Mouse (Mus musculus) testis, adult 2 months (tissue): ENCODE results near the gene Actn1. TPM values are rescaled to one million over a fixed set of nuclear protein-coding genes. Genes with fewer than 3 reads are reported as not detected.
A peak's percentile ranks its signal among the peaks of the same experiment; 100 is the strongest.

ENCODE experiments used
- H3K27ac ChIP-seq: fragments of 200-500 bp; 2 replicates; pipeline ENCODE4 v1.5.1; 2012; ENCODE audit warnings: low read depth, low read length; ENCODE audit not compliant: control insufficient read depth, insufficient read depth
- H3K27me3 ChIP-seq: fragments of 200-500 bp; 2 replicates; pipeline ENCODE4 v1.6.1; 2012; ENCODE audit warnings: mild to moderate bottlenecking, low read length, moderate library complexity; ENCODE audit not compliant: control insufficient read depth, insufficient read depth
- H3K36me3 ChIP-seq: fragments of 200-500 bp; 2 replicates; pipeline ENCODE4 v1.6.1; 2012; ENCODE audit warnings: mild to moderate bottlenecking, low read length; ENCODE audit not compliant: control insufficient read depth, insufficient read depth
- H3K4me1 ChIP-seq: fragments of 200-500 bp; 2 replicates; pipeline ENCODE4 v1.6.1; 2012; ENCODE audit warnings: low read length; ENCODE audit not compliant: control insufficient read depth, insufficient read depth
- H3K4me3 ChIP-seq: fragments of 200-500 bp; 2 replicates; pipeline ENCODE4 v1.5.1; 2012; ENCODE audit warnings: low read depth, mild to moderate bottlenecking, low read length, moderate library complexity, mixed read lengths; ENCODE audit not compliant: control insufficient read depth
- CTCF ChIP-seq: fragments of 200-500 bp; IDR thresholded peaks from 2 replicates; pipeline ENCODE4 v1.5.1; 2012; ENCODE audit warnings: low read depth, mild to moderate bottlenecking, inconsistent platforms, low read length, moderate library complexity; ENCODE audit not compliant: control insufficient read depth, insufficient read depth, insufficient replicate concordance
- POLR2A ChIP-seq: fragments of 200-500 bp; IDR thresholded peaks from 2 replicates; pipeline ENCODE4 v1.6.1; 2012; ENCODE audit warnings: low read depth, mild to moderate bottlenecking, inconsistent platforms, low read length, moderate library complexity; ENCODE audit not compliant: control insufficient read depth
- polyA plus RNA-seq: library from polyadenylated mRNA; depleted of rRNA; stranded (reverse); fragments of >200 nt; gene quantifications from 2 replicates; pipeline ENCODE4 v1.2.3, GENCODE M21; 2012; rRNA removed

The Actn1 gene
- polyA plus RNA-seq, 1 experiment: 7.6 TPM

- Histone ChIP-seq H3K36me3 (no peaks in the 10 kb centered on the region), H3K27me3 (no peaks in the 10 kb centered on the region), H3K27ac (no peak overlapping the region), H3K4me1 (peaks cover 14% of the 10 kb centered on the region), H3K4me3 (no peak overlapping the region)
- peak; percentile 33; the same call in 1 of the 2 replicates for TF ChIP-seq CTCF
- no peak for TF ChIP-seq POLR2A
Observed at GRCm38 (mm10) chr12:80129531-80129930, 130.6 kb downstream of the Actn1 start.

- Histone ChIP-seq H3K4me3 (no peak overlapping the region), H3K27ac (no peak overlapping the region), H3K36me3 (no peaks in the 10 kb centered on the region), H3K4me1 (peaks cover 12% of the 10 kb centered on the region), H3K27me3 (no peaks in the 10 kb centered on the region)
- TF ChIP-seq POLR2A (no peak), CTCF (no peak)
Observed at GRCm38 (mm10) chr12:80127191-80127762, 132.9 kb downstream of the Actn1 start.

- Histone ChIP-seq H3K27me3 (no peaks in the 10 kb centered on the region), H3K27ac (no peak overlapping the region), H3K4me1 (peaks cover under 1% of the 10 kb centered on the region), H3K4me3 (no peak overlapping the region), H3K36me3 (no peaks in the 10 kb centered on the region)
- TF ChIP-seq CTCF (no peak), POLR2A (no peak)
Observed at GRCm38 (mm10) chr12:80125316-80125715, 134.9 kb downstream of the Actn1 start.

- H3K4me1 ChIP-seq: no peaks in the 10 kb centered on the region; the same call in 1 of the 2 replicates
- H3K36me3 ChIP-seq: no peaks in the 10 kb centered on the region
- no peak overlapping the region for H3K4me3 ChIP-seq
- H3K27ac ChIP-seq: no peak overlapping the region
- no peak for TF ChIP-seq CTCF
- no peak for TF ChIP-seq POLR2A
- no peaks in the 10 kb centered on the region for H3K27me3 ChIP-seq
Observed at GRCm38 (mm10) chr12:80124756-80125155, 135.4 kb downstream of the Actn1 start.

GRCm38 (mm10) chr12:80124211-80124610, 136.0 kb downstream of the Actn1 start:
- Histone ChIP-seq H3K27ac (no peak overlapping the region), H3K4me3 (no peak overlapping the region), H3K4me1 (no peaks in the 10 kb centered on the region; the same call in 1 of the 2 replicates), H3K36me3 (no peaks in the 10 kb centered on the region), H3K27me3 (no peaks in the 10 kb centered on the region)
- TF ChIP-seq POLR2A (no peak), CTCF (no peak)

- no peak overlapping the region for H3K4me3 ChIP-seq
Observed at GRCm38 (mm10) chr12:80123227-80123803, 136.9 kb downstream of the Actn1 start.

GRCm38 (mm10) chr12:80121438-80121837, 138.7 kb downstream of the Actn1 start:
- Histone ChIP-seq H3K36me3 (no peaks in the 10 kb centered on the region), H3K4me1 (no peaks in the 10 kb centered on the region; the same call in 1 of the 2 replicates), H3K27me3 (no peaks in the 10 kb centered on the region), H3K27ac (no peak overlapping the region), H3K4me3 (no peak overlapping the region)
- no peak for TF ChIP-seq POLR2A
- TF ChIP-seq CTCF: no peak

More at GRCm38 (mm10) chr12:80123227-80123803, 136.9 kb downstream of the Actn1 start:
- Histone ChIP-seq H3K27me3 (no peaks in the 10 kb centered on the region), H3K4me1 (no peaks in the 10 kb centered on the region; the same call in 1 of the 2 replicates), H3K27ac (0 out of 2 replicates have a peak overlapping the region, but pooled peaks have one; percentile 30), H3K36me3 (no peaks in the 10 kb centered on the region)
- TF ChIP-seq POLR2A (no peak), CTCF (no peak)

GRCm38 (mm10) chr12:80118588-80118987, 141.6 kb downstream of the Actn1 start:
- no peaks in the 10 kb centered on the region for H3K36me3 ChIP-seq
- no peak for TF ChIP-seq CTCF
- TF ChIP-seq POLR2A: no peak
- no peak overlapping the region for H3K4me3 ChIP-seq
- H3K4me1 ChIP-seq: peaks cover 11% of the 10 kb centered on the region
- H3K27ac ChIP-seq: no peak overlapping the region
- no peaks in the 10 kb centered on the region for H3K27me3 ChIP-seq

Other genes starting within 250 kb of the Actn1 start
- gene Zfp36l1, start 147.4 kb downstream of the Actn1 start, polyA plus RNA-seq: 28.4 and 33.0 TPM in 2 replicates
- 97.1 and 102 TPM in 2 replicates for gene Dcaf5, start 176.2 kb upstream of the Actn1 start, polyA plus RNA-seq
- gene Exd2, start 202.7 kb upstream of the Actn1 start, polyA plus RNA-seq: 19.0 and 24.2 TPM in 2 replicates